Mouse (Mus musculus) limb, embryonic 15.5 days (tissue): Measurements from ENCODE around the gene Bcar3. TPM values are rescaled to one million over a fixed set of nuclear protein-coding genes. Genes with fewer than 3 reads are reported as not detected.
A peak's percentile ranks its signal among the peaks of the same experiment; 100 is the strongest.

Experiments
- ATAC-seq: fragments of 200-750 bp; cut with Nextera tagmentation; 2 replicates; pipeline ENCODE4 v1.8.0; 2017; ENCODE audit warnings: low read depth, moderate TSS enrichment; ENCODE audit not compliant: insufficient number of reproducible peaks, low FRiP score, low TSS enrichment
- H3K27ac ChIP-seq: fragments of 300-500 bp; sonication (generic); 2 replicates; pipeline ENCODE4 v1.5.1; 2015; ENCODE audit warnings: moderate library complexity, mild to moderate bottlenecking, inconsistent platforms
- H3K27me3 ChIP-seq: fragments of 300-500 bp; sonication (generic); 2 replicates; pipeline ENCODE4 v1.6.1; 2015; ENCODE audit warnings: inconsistent platforms
- H3K36me3 ChIP-seq: fragments of 300-500 bp; sonication (generic); 2 replicates; pipeline ENCODE4 v1.6.1; 2015; ENCODE audit warnings: inconsistent platforms
- H3K4me1 ChIP-seq: fragments of 300-500 bp; sonication (generic); 2 replicates; pipeline ENCODE4 v1.6.1; 2015; ENCODE audit warnings: inconsistent platforms
- H3K4me2 ChIP-seq: fragments of 300-500 bp; sonication (generic); 2 replicates; pipeline ENCODE4 v1.6.1; 2015; ENCODE audit warnings: mild to moderate bottlenecking, inconsistent platforms
- H3K4me3 ChIP-seq: fragments of 300-500 bp; sonication (generic); 2 replicates; pipeline ENCODE4 v1.5.1; 2015; ENCODE audit warnings: mild to moderate bottlenecking, inconsistent platforms
- H3K9ac ChIP-seq: fragments of 300-500 bp; sonication (generic); 2 replicates; pipeline ENCODE4 v1.6.1; 2015; ENCODE audit warnings: inconsistent platforms
- H3K9me3 ChIP-seq: fragments of 300-500 bp; sonication (generic); 2 replicates; pipeline ENCODE4 v1.6.1; 2016; ENCODE audit warnings: inconsistent platforms
- WGBS: fragments of 180-500 bp; shearing (Covaris S2); methylation state at CpG from one replicate; pipeline ENCODE4 v1.1.7; 2015; 5-methylcytosine and 5-hydroxymethylcytosine counted together
- polyA plus RNA-seq: library from polyadenylated mRNA; unstranded; fragments of >200 nt; fragmentation: Nextera tagmentation; extraction: Ambion mirVana; gene quantifications from 2 replicates; pipeline ENCODE4 v1.2.1, GENCODE M21; 2015

Gene Bcar3
- polyA plus RNA-seq, 1 experiment from 2014 or later: 7.8 TPM

DNA sequence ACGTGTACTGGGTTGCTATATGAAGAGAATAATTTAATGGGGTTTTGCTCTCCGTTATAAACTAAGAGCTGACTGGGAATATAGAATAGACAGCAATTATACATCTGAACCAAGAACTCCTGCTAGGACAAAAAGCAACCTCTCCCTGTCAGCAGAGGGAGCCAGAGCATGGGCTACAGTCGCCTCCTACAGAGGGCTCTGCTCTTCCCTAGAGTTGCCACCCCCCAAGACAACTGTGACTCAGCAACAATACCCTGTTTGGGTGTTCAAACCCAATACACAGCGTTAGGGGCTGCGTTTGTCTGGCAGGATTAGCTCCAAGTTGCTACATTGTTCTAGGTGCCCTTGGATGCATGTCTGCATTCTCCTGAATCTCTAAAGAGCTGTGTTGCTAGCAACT is 1.6 kb downstream of the Bcar3 start:
- ATAC-seq: no peak
- Histone ChIP-seq H3K9ac (no peak overlapping the region), H3K4me3 (no peak overlapping the region), H3K4me1 (peaks cover 38% of the 10 kb centered on the region), H3K4me2 (no peak overlapping the region), H3K27ac (peak overlapping the region; percentile 98; the same call in 1 of the 2 replicates), H3K27me3 (no peaks in the 10 kb centered on the region), H3K9me3 (no peaks in the 10 kb centered on the region), H3K36me3 (no peaks in the 10 kb centered on the region)
- 17% methylated on average over 5 of the region's 5 CpGs for WGBS

- H3K27me3 ChIP-seq: no peaks in the 10 kb centered on the region
- H3K4me1 ChIP-seq: peaks cover 44% of the 10 kb centered on the region
- H3K9ac ChIP-seq: no peak overlapping the region
- H3K4me3 ChIP-seq: no peak overlapping the region
- H3K36me3 ChIP-seq: no peaks in the 10 kb centered on the region
- H3K4me2 ChIP-seq: no peak overlapping the region
- 62% methylated on average over 5 of the region's 5 CpGs for WGBS
- ATAC-seq: no peak
- H3K27ac ChIP-seq: no peak overlapping the region
- no peaks in the 10 kb centered on the region for H3K9me3 ChIP-seq
Observed at GRCm38 (mm10) chr3:122296979-122297378, 3.0 kb downstream of the Bcar3 start.

DNA sequence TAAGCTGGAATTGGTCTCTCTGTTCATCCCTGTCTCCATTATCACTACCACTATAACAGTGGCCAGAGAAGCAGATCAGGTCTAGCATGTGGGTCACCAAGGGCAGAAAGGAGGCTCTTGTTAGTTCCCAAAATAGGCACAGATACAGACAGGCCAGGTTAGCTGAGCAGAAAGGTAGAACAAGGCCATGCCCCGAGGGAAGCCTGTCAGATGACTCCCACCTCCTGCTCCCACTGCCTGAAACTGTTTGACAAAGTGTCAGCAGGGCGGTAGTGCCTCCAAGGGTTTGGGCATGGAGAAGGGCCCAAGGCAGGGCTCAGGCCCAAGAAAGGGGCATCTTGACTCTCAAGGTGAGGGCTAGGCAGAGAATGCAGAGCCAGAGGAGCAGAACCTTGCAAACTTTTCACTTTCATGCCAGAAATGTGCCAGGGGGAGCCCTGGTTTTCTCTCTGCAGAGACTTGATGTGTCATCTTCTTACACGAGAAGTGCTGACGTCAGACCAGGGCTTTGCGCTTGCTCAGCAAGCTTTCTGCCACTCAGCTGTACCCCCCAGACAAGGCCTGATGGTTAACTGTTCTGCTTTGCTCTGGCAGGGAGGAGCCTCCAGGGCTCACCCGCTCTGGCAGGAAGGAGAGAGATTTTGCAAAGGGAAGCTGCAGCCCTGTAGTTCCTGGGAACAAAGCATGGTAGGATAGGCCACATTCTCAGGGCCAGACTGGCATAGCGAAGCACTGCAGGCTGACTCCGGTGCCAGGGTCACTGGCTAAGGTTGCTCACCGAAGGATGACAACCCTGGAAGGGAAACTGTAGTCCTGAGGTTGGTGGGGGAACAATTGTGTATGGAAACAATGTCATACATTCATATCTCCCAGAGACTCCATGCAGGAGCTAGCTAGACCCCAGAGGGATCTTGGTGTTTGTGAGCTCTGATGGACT is 7.3 kb downstream of the Bcar3 start:
- Histone ChIP-seq H3K4me2 (no peak overlapping the region), H3K4me3 (no peak overlapping the region), H3K27ac (no peak overlapping the region), H3K9ac (no peak overlapping the region), H3K4me1 (peaks cover 16% of the 10 kb centered on the region), H3K9me3 (no peaks in the 10 kb centered on the region), H3K27me3 (no peaks in the 10 kb centered on the region), H3K36me3 (no peaks in the 10 kb centered on the region)
- no peak for ATAC-seq
- 58% methylated on average over 9 of the region's 9 CpGs for WGBS

DNA sequence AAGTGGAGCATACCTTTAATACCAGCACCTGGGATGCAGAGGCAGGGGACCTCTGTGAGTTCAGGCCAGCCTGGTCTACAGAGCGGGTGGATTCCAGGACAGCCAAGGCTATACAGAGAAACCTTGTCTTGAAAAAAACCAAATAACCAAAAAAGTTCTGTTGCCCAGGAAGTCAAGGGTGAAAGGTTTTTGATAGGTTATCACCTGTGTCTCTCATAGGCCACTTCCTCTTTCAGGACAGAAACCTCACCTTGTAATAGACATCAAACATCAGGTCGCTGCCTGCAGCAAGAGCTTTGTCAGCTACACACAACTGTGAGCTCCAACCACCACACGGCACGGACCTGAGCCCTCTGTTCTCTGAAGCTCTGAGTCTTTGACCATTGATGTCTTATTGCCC is 10.6 kb downstream of the Bcar3 start:
- no peaks in the 10 kb centered on the region for H3K36me3 ChIP-seq
- H3K4me3 ChIP-seq: no peak overlapping the region
- H3K9ac ChIP-seq: no peak overlapping the region
- H3K4me1 ChIP-seq: peaks cover 7% of the 10 kb centered on the region
- 79% methylated on average over 4 of the region's 4 CpGs for WGBS
- H3K9me3 ChIP-seq: no peaks in the 10 kb centered on the region
- H3K27me3 ChIP-seq: 0 out of 2 replicates have a peak, but pooled peaks cover 5% of the 10 kb centered on the region
- no peak for ATAC-seq
- H3K4me2 ChIP-seq: no peak overlapping the region
- no peak overlapping the region for H3K27ac ChIP-seq

GRCm38 (mm10) chr3:122307894-122308671 is 14.1 kb downstream of the Bcar3 start:
- H3K4me2 ChIP-seq: no peak overlapping the region
- no peak overlapping the region for H3K4me3 ChIP-seq
- H3K27ac ChIP-seq: no peak overlapping the region
- H3K27me3 ChIP-seq: 0 out of 2 replicates have a peak, but pooled peaks cover 5% of the 10 kb centered on the region
- no peak for ATAC-seq
- no peaks in the 10 kb centered on the region for H3K36me3 ChIP-seq
- WGBS: 58% methylated on average over 4 of the region's 4 CpGs
- no peak overlapping the region for H3K9ac ChIP-seq
- H3K4me1 ChIP-seq: 0 out of 2 replicates have a peak, but pooled peaks cover 3% of the 10 kb centered on the region
- no peaks in the 10 kb centered on the region for H3K9me3 ChIP-seq

- Histone ChIP-seq H3K27me3 (0 out of 2 replicates have a peak, but pooled peaks cover 5% of the 10 kb centered on the region), H3K9me3 (no peaks in the 10 kb centered on the region), H3K4me2 (no peak overlapping the region), H3K27ac (no peak overlapping the region), H3K36me3 (no peaks in the 10 kb centered on the region), H3K4me1 (0 out of 2 replicates have a peak, but pooled peaks cover 4% of the 10 kb centered on the region), H3K9ac (no peak overlapping the region), H3K4me3 (no peak overlapping the region)
- WGBS: 18% methylated on average over 6 of the region's 6 CpGs
- no peak for ATAC-seq
Observed at GRCm38 (mm10) chr3:122308981-122309380, 15.0 kb downstream of the Bcar3 start.

GRCm38 (mm10) chr3:122312078-122312477 is 18.1 kb downstream of the Bcar3 start:
- no peak overlapping the region for H3K4me3 ChIP-seq
- ATAC-seq: no peak
- 20% methylated on average over 2 of the region's 2 CpGs for WGBS
- peaks cover 8% of the 10 kb centered on the region; the same call in 1 of the 2 replicates for H3K4me1 ChIP-seq
- no peak overlapping the region for H3K27ac ChIP-seq
- no peak overlapping the region for H3K4me2 ChIP-seq
- H3K9me3 ChIP-seq: no peaks in the 10 kb centered on the region
- 0 out of 2 replicates have a peak, but pooled peaks cover 5% of the 10 kb centered on the region for H3K27me3 ChIP-seq
- no peaks in the 10 kb centered on the region for H3K36me3 ChIP-seq
- no peak overlapping the region for H3K9ac ChIP-seq

GRCm38 (mm10) chr3:122312936-122313629 is 19.1 kb downstream of the Bcar3 start:
- Histone ChIP-seq H3K4me2 (no peak overlapping the region), H3K36me3 (no peaks in the 10 kb centered on the region), H3K27me3 (0 out of 2 replicates have a peak, but pooled peaks cover 5% of the 10 kb centered on the region), H3K27ac (no peak overlapping the region), H3K9me3 (no peaks in the 10 kb centered on the region), H3K9ac (no peak overlapping the region), H3K4me1 (peaks cover 8% of the 10 kb centered on the region; the same call in 1 of the 2 replicates), H3K4me3 (no peak overlapping the region)
- WGBS: 72% methylated on average over 10 of the region's 10 CpGs
- ATAC-seq: no peak

DNA sequence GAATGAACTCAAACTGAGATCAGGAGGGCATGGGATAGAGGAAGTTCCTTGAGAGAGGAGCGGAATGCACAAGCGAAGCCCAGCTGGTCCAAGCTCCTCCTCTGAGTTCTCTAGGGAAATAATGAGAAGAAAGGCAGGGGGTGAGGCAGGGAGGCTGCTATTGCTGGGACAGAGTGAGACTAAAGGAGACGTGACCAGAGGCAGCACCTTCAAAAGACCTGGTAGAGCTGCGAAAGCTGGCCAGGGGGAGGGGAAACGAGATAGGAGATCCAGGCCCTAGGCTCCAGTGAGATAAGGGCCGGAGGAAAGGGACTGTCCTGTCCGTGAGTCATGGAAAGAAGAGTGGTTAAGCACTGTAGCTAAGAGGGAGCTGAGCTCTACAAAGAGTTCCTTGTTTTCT is 20.0 kb downstream of the Bcar3 start:
- H3K27ac ChIP-seq: no peak overlapping the region
- peaks cover 8% of the 10 kb centered on the region; the same call in 1 of the 2 replicates for H3K4me1 ChIP-seq
- H3K36me3 ChIP-seq: no peaks in the 10 kb centered on the region
- H3K27me3 ChIP-seq: 0 out of 2 replicates have a peak, but pooled peaks cover 1% of the 10 kb centered on the region
- 71% methylated on average over 7 of the region's 7 CpGs for WGBS
- no peak overlapping the region for H3K4me3 ChIP-seq
- no peaks in the 10 kb centered on the region for H3K9me3 ChIP-seq
- ATAC-seq: no peak
- no peak overlapping the region for H3K4me2 ChIP-seq
- H3K9ac ChIP-seq: no peak overlapping the region

DNA sequence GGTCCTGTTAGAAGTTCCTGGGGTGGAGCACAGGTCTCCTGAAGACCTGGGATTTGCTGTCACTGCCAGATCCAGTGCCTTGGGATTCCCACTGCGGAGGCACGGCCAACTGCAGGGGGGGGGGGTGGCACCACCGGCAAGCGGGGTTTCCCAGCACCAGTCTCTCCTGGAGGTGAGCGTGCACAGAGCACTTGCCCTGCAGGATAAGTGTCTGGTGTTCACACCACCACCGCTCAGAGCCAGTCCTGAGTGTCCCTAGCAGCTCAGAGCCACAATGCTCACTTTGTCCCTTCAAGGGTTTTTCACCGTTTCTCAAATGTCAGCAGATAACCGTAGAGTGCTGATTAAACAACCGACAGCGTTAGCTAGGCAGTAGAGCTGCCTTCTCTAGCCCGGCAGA is 22.7 kb downstream of the Bcar3 start:
- H3K27me3 ChIP-seq: no peaks in the 10 kb centered on the region
- no peaks in the 10 kb centered on the region for H3K36me3 ChIP-seq
- H3K27ac ChIP-seq: no peak overlapping the region
- ATAC-seq: no peak
- H3K9ac ChIP-seq: no peak overlapping the region
- H3K4me2 ChIP-seq: no peak overlapping the region
- H3K4me3 ChIP-seq: no peak overlapping the region
- no peaks in the 10 kb centered on the region for H3K9me3 ChIP-seq
- peaks cover 8% of the 10 kb centered on the region; the same call in 1 of the 2 replicates for H3K4me1 ChIP-seq
- WGBS: 27% methylated on average over 11 of the region's 11 CpGs

- H3K27ac ChIP-seq: no peak overlapping the region
- H3K9me3 ChIP-seq: no peaks in the 10 kb centered on the region
- 97% methylated on average over 6 of the region's 6 CpGs for WGBS
- H3K4me1 ChIP-seq: peaks cover 14% of the 10 kb centered on the region
- no peak overlapping the region for H3K4me3 ChIP-seq
- H3K36me3 ChIP-seq: no peaks in the 10 kb centered on the region
- H3K9ac ChIP-seq: no peak overlapping the region
- H3K4me2 ChIP-seq: no peak overlapping the region
- H3K27me3 ChIP-seq: no peaks in the 10 kb centered on the region
- ATAC-seq: no peak
Observed at GRCm38 (mm10) chr3:122317339-122317738, 23.4 kb downstream of the Bcar3 start.
